Mouse (Mus musculus): Measurements from ENCODE around the gene Desi2. TPM values are rescaled to one million over a fixed set of nuclear protein-coding genes. Genes with fewer than 3 reads are reported as not detected.

Desi2 gene
- polyA plus RNA-seq, 1 experiment from 2014 or later, result 25.2 TPM

Other genes with a start within 250 kb of the Desi2 start
- gene Catspere2, start 204.0 kb upstream of the Desi2 start, polyA plus RNA-seq (2015; fragmentation: Nextera tagmentation; extraction: Ambion mirVana), result 0.27 and 0.45 TPM in 2 replicates
- gene Cox20, start 131.7 kb downstream of the Desi2 start, polyA plus RNA-seq (2015; fragmentation: Nextera tagmentation; extraction: Ambion mirVana), result 134 and 137 TPM in 2 replicates
- 375 and 402 TPM in 2 replicates for gene Hnrnpu, start 150.4 kb downstream of the Desi2 start, polyA plus RNA-seq (2015; fragmentation: Nextera tagmentation; extraction: Ambion mirVana)
- gene Efcab2, start 218.7 kb downstream of the Desi2 start, polyA plus RNA-seq (2015; fragmentation: Nextera tagmentation; extraction: Ambion mirVana), result 6.3 and 6.9 TPM in 2 replicates

Measured in stomach, embryonic 15.5 days (tissue).